Mouse (Mus musculus) neural tube, embryonic 13.5 days (tissue): ENCODE measurements at regions not wholly inside any gene's neighbourhood (a gene's known extent, or its start where the extent isn't known, plus 50 kb on each side); places are given as distances from the start of the nearest gene placed in this dataset.
"Not testable (repeated sequence)": the region's sequence is repeated elsewhere in the genome, so short reads cannot be mapped to it uniquely, and the experiment has no call there.

Experiments used
- ATAC-seq: fragments of 200-750 bp; cut with Nextera tagmentation; 2 replicates; pipeline ENCODE4 v1.8.0; 2017; ENCODE audit warnings: low read depth, mild to moderate bottlenecking, moderate TSS enrichment, moderate library complexity
- H3K27ac ChIP-seq: fragments of 300-500 bp; sonication (generic); replicated peaks from 2 replicates; pipeline ENCODE4 v1.5.1; 2015; ENCODE audit warnings: moderate library complexity, mild to moderate bottlenecking, inconsistent platforms
- H3K27me3 ChIP-seq: fragments of 300-500 bp; sonication (generic); 2 replicates; pipeline ENCODE4 v1.6.1; 2015; ENCODE audit warnings: mild to moderate bottlenecking, inconsistent platforms
- H3K36me3 ChIP-seq: fragments of 300-500 bp; sonication (generic); 2 replicates; pipeline ENCODE4 v1.6.1; 2015; ENCODE audit warnings: mild to moderate bottlenecking, inconsistent platforms
- H3K4me1 ChIP-seq: fragments of 300-500 bp; sonication (generic); replicated peaks from 2 replicates; pipeline ENCODE4 v1.6.1; 2015; ENCODE audit warnings: inconsistent platforms
- H3K4me2 ChIP-seq: fragments of 300-500 bp; sonication (generic); 2 replicates; pipeline ENCODE4 v1.6.1; 2015; ENCODE audit warnings: inconsistent platforms, mild to moderate bottlenecking, moderate library complexity
- H3K4me3 ChIP-seq: fragments of 300-500 bp; sonication (generic); 2 replicates; pipeline ENCODE4 v1.5.1; 2015; ENCODE audit warnings: mild to moderate bottlenecking, inconsistent platforms
- H3K9ac ChIP-seq: fragments of 300-500 bp; sonication (generic); 2 replicates; pipeline ENCODE4 v1.6.1; 2015; ENCODE audit warnings: moderate library complexity, mild to moderate bottlenecking, inconsistent platforms
- H3K9me3 ChIP-seq: fragments of 300-500 bp; sonication (generic); 2 replicates; pipeline ENCODE4 v1.6.1; 2016; ENCODE audit warnings: inconsistent platforms
- WGBS: fragments of 180-500 bp; shearing (Covaris S2); methylation state at CpG from one replicate; pipeline ENCODE4 v1.1.7; 2015; 5-methylcytosine and 5-hydroxymethylcytosine counted together

GRCm38 (mm10) chr12:21784403-21784802 is 367.0 kb upstream of the Ywhaq start:
- not testable (repeated sequence) for H3K27ac ChIP-seq, H3K9me3 ChIP-seq, H3K36me3 ChIP-seq, H3K27me3 ChIP-seq, H3K4me1 ChIP-seq
- Histone ChIP-seq H3K9ac (0 out of 2 replicates have a peak overlapping the region, but pooled peaks have one; percentile 52), H3K4me3 (peak overlapping the region; percentile 43), H3K4me2 (peak overlapping the region; percentile 51)
- peak; percentile 93 for ATAC-seq
- 1% methylated on average over 36 of the region's 39 CpGs for WGBS

GRCm38 (mm10) chr12:21778717-21779116 is 361.3 kb upstream of the Ywhaq start:
- H3K27ac ChIP-seq, ATAC-seq, H3K36me3 ChIP-seq, H3K9ac ChIP-seq, H3K9me3 ChIP-seq, H3K4me1 ChIP-seq, H3K27me3 ChIP-seq: not testable (repeated sequence)
- 3% methylated on average over 26 of the region's 45 CpGs for WGBS
- Histone ChIP-seq H3K4me2 (peak overlapping the region; percentile 37), H3K4me3 (peak overlapping the region; percentile 22)

GRCm38 (mm10) chr12:21778308-21778707 is 360.9 kb upstream of the Ywhaq start:
- WGBS: 37% methylated on average over 29 of the region's 50 CpGs
- H3K9me3 ChIP-seq, H3K27ac ChIP-seq, H3K27me3 ChIP-seq, H3K9ac ChIP-seq, H3K36me3 ChIP-seq, ATAC-seq, H3K4me1 ChIP-seq: not testable (repeated sequence)
- Histone ChIP-seq H3K4me2 (peak overlapping the region; percentile 37), H3K4me3 (peak overlapping the region; percentile 22)

- H3K4me3 ChIP-seq, H3K36me3 ChIP-seq, H3K9ac ChIP-seq, H3K4me2 ChIP-seq, H3K27me3 ChIP-seq, H3K4me1 ChIP-seq, H3K27ac ChIP-seq, H3K9me3 ChIP-seq, ATAC-seq: not testable (repeated sequence)
- WGBS: 76% methylated on average over 2 of the region's 2 CpGs
These were observed 350.3 kb upstream of the Ywhaq start for GRCm38 (mm10) chr12:21767717-21768116.
